Comparison of ENCODE assay signal across 8 mouse cellular contexts in genomic region chr1:139080517-139081386, GRCm38 (mm10).
DNase-seq lines count a peak whose midpoint lies in the region; ATAC-seq and TF ChIP-seq lines count a peak whose summit lies in the region.

No protein-coding gene starts in this region.

- H3K9me3 ChIP-seq in midbrain, embryonic 15.5 days = no peaks in the 10 kb centered on the region
- no peaks in the 10 kb centered on the region for H3K9me3 ChIP-seq in intestine, postnatal 0 days (ENCODE audit: control insufficient read depth)

- H3K27ac ChIP-seq in kidney, adult 2 months (ENCODE audit: insufficient read depth, low read depth, low read length) = no peak overlapping the region
- peak overlapping the region; percentile 57 for H3K27ac ChIP-seq in midbrain, embryonic 15.5 days
- no peak overlapping the region for H3K27ac ChIP-seq in intestine, postnatal 0 days (ENCODE audit: low read depth, low read length)

- no peak for TF ChIP-seq CTCF in kidney, adult 2 months (conservative IDR thresholded peaks at IDR 0.05; ENCODE audit: insufficient read depth, insufficient read length, low read depth, low read length)
- no peak for TF ChIP-seq CTCF in intestine, postnatal 0 days (IDR thresholded peaks at IDR 0.05; ENCODE audit: low read depth)

- DNase-seq in kidney, adult 2 months = peak; percentile 9
- DNase-seq in kidney, postnatal 25 days = no peak
- peak; percentile 12 for DNase-seq in cerebellum, adult 8-10 months
- peak; percentile 18 to 54 for DNase-seq in heart, adult 9 months (ENCODE audit: low spot score in 2 of 2)
- no peak for DNase-seq in ovary, adult 18-20 months (ENCODE audit: low spot score)
- no peak for DNase-seq in thymus, postnatal 10 days (ENCODE audit: low spot score in 2 of 2)

- H3K4me2 ChIP-seq in midbrain, embryonic 15.5 days = peak overlapping the region; percentile 14
- no peak overlapping the region for H3K4me2 ChIP-seq in intestine, postnatal 0 days (replicated peaks; ENCODE audit: low read depth)

- no peak for TF ChIP-seq POLR2A in kidney, adult 2 months (IDR thresholded peaks at IDR 0.05; ENCODE audit: low read depth, low read length)

- H3K27me3 ChIP-seq in kidney, adult 2 months (replicated peaks; ENCODE audit: control insufficient read depth, insufficient read depth, low read length) = no peaks in the 10 kb centered on the region
- H3K27me3 ChIP-seq in midbrain, embryonic 15.5 days (replicated peaks) = no peaks in the 10 kb centered on the region
- no peaks in the 10 kb centered on the region for H3K27me3 ChIP-seq in intestine, postnatal 0 days (replicated peaks; ENCODE audit: control insufficient read depth, insufficient read depth, low read length)

- H3K4me1 ChIP-seq in kidney, adult 2 months (ENCODE audit: control insufficient read depth, insufficient read depth, low read length) = no peaks in the 10 kb centered on the region
- H3K4me1 ChIP-seq in midbrain, embryonic 15.5 days = peaks cover 11% of the 10 kb centered on the region
- H3K4me1 ChIP-seq in intestine, postnatal 0 days (replicated peaks; ENCODE audit: control insufficient read depth, insufficient read depth, low read length) = no peaks in the 10 kb centered on the region

- no peaks in the 10 kb centered on the region; the same call in 1 of the 2 replicates for H3K36me3 ChIP-seq in kidney, adult 2 months (ENCODE audit: control insufficient read depth, insufficient read depth, low read length)
- no peaks in the 10 kb centered on the region for H3K36me3 ChIP-seq in midbrain, embryonic 15.5 days (replicated peaks)
- H3K36me3 ChIP-seq in intestine, postnatal 0 days (ENCODE audit: control insufficient read depth, insufficient read depth) = no peaks in the 10 kb centered on the region

- WGBS in kidney, adult 2 months = 68% methylated on average over 16 of the region's 16 CpGs
- 43% methylated on average over 16 of the region's 16 CpGs for WGBS in midbrain, embryonic 15.5 days
- 82% methylated on average over 16 of the region's 16 CpGs for WGBS in intestine, postnatal 0 days

- H3K9ac ChIP-seq in midbrain, embryonic 15.5 days = no peak overlapping the region
- H3K9ac ChIP-seq in intestine, postnatal 0 days (ENCODE audit: low read depth, low read length) = no peak overlapping the region

- ATAC-seq in midbrain, embryonic 15.5 days (replicated peaks) = peak; percentile 90
- no peak for ATAC-seq in intestine, postnatal 0 days

- no peak overlapping the region for H3K4me3 ChIP-seq in kidney, adult 2 months (ENCODE audit: insufficient read depth, low read depth, low read length)
- H3K4me3 ChIP-seq in midbrain, embryonic 15.5 days = no peak overlapping the region
- no peak overlapping the region for H3K4me3 ChIP-seq in intestine, postnatal 0 days (ENCODE audit: low read depth, low read length)

Comparison
In these comparisons a context has a peak if more than half of its experiments do, and no peak if none do; other contexts are left out.
1. DNase-seq: peak in kidney, adult 2 months (single experiment), cerebellum, adult 8-10 months (single experiment) and heart, adult 9 months (2 of 2); none in kidney, postnatal 25 days (0 of 2), ovary, adult 18-20 months (single experiment) and thymus, postnatal 10 days (0 of 2).